Mouse (Mus musculus): ENCODE measurements around the gene Cxcr4. TPM values are rescaled to one million over a fixed set of nuclear protein-coding genes. Genes with fewer than 3 reads are reported as not detected.

Cxcr4 gene
- polyA plus RNA-seq, 1 experiment from 2014 or later, result 2.1 TPM

DNA sequence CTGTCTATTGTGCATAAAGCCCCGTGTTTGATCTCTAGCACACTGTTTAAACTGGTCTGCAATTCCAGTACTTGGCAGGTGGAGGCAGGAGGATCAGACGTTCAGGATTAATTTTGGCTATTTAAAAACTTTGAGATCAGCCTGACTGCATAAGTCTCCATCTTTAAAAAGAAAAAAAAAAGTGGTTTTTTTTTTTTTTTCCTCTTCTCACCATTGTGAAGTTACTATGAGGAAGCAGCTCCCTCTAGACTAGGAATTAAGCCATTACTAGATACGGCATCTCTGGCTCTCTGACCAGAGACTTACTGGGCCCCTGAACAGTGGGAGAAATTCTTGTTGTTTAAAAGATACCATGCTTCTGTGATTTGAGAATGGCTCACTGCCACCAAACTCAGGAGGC, 49.5 kb downstream of the Cxcr4 start:
- H3K4me3 ChIP-seq (replicated peaks), result no peak overlapping the region
- H3K36me3 ChIP-seq (replicated peaks), result no peaks in the 10 kb centered on the region
- no peaks in the 10 kb centered on the region for H3K4me1 ChIP-seq (replicated peaks)
- ATAC-seq (ENCODE audit: insufficient read depth), result no peak
- no peak overlapping the region for H3K4me2 ChIP-seq
- no peaks in the 10 kb centered on the region for H3K9me3 ChIP-seq (replicated peaks)
- H3K27ac ChIP-seq (replicated peaks), result no peak overlapping the region
- H3K27me3 ChIP-seq, result no peaks in the 10 kb centered on the region
- no peak overlapping the region for H3K9ac ChIP-seq
- WGBS (ENCODE audit: insufficient replicate concordance), result 44% methylated on average over 3 of the region's 3 CpGs

DNA sequence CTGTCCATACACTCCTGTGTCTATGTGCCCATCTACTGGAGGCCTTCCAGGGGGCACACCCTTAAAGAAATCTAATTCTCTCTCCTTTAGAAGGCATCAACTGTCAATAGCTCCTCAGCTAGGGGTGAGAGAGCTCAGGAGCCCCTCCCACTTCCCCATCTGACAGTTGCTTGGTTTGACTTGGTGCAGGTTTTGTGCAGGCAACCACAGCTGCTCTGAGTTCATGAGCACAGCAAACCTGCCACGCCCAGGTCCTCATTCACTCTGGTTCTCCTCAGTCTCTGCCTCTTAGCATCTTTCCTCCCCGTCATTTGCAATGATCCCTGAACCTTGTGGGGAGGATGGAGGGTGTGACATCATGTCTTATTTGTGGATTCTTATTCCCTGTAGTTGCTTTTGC, 51.9 kb downstream of the Cxcr4 start:
- no peak overlapping the region for H3K27ac ChIP-seq (replicated peaks)
- ATAC-seq (ENCODE audit: insufficient read depth), result no peak
- H3K27me3 ChIP-seq, result no peaks in the 10 kb centered on the region
- no peaks in the 10 kb centered on the region for H3K36me3 ChIP-seq (replicated peaks)
- H3K4me1 ChIP-seq (replicated peaks), result no peaks in the 10 kb centered on the region
- H3K4me3 ChIP-seq (replicated peaks), result no peak overlapping the region
- H3K9ac ChIP-seq, result no peak overlapping the region
- WGBS (ENCODE audit: insufficient replicate concordance), result 35% methylated on average over 2 of the region's 2 CpGs
- no peaks in the 10 kb centered on the region for H3K9me3 ChIP-seq (replicated peaks)
- H3K4me2 ChIP-seq, result no peak overlapping the region

DNA sequence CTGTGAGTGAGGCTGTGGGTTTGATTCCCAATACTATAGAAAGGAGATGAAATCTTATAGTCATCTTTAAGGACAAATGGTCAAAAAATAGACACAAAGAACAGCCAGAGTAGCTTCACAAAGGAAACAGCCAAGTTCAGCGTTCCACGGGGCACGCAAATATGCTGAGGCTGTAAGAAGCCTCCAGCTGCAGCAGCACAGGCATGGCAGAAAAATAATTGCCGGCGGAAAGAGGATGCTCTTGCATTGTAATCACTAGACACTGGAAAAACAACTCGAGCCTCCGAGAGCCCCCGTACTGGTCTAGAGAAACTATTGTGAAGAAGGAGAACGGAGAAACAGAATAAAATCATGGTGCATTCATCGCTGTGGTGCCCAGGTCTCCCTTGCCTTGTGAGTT, 52.5 kb downstream of the Cxcr4 start:
- Histone ChIP-seq H3K27ac (replicated peaks) (no peak overlapping the region), H3K4me3 (replicated peaks) (no peak overlapping the region), H3K36me3 (replicated peaks) (no peaks in the 10 kb centered on the region), H3K9ac (no peak overlapping the region), H3K9me3 (replicated peaks) (no peaks in the 10 kb centered on the region), H3K4me1 (replicated peaks) (no peaks in the 10 kb centered on the region), H3K4me2 (no peak overlapping the region), H3K27me3 (no peaks in the 10 kb centered on the region)
- 72% methylated on average over 10 of the region's 10 CpGs for WGBS (ENCODE audit: insufficient replicate concordance)
- no peak for ATAC-seq (ENCODE audit: insufficient read depth)

Other genes starting within 250 kb of the Cxcr4 start
- gene Mcm6, start 232.6 kb downstream of the Cxcr4 start, polyA plus RNA-seq (2015; fragmentation: Nextera tagmentation; extraction: Ambion mirVana), result 211 and 212 TPM in 2 replicates
- gene Dars, start 174.9 kb downstream of the Cxcr4 start, polyA plus RNA-seq (2015; fragmentation: Nextera tagmentation; extraction: Ambion mirVana), result 89.5 and 96.3 TPM in 2 replicates

All from liver, embryonic 15.5 days (tissue).